Mouse (Mus musculus) splenic B cell, adult 2 months (primary cell): ENCODE measurements around the gene Prr22.

Source experiments
- DNase-seq: peaks from one replicate; pipeline ENCODE4 v3.0.0-alpha.2; 2011; ENCODE audit warnings: low read depth, low spot score
- H3K27me3 ChIP-seq: 2 replicates; pipeline ENCODE4 v1.6.1; 2012; ENCODE audit warnings: mild to moderate bottlenecking, low read length, moderate library complexity, mixed read lengths; ENCODE audit not compliant: control insufficient read depth, poor library complexity, insufficient read depth, severe bottlenecking
- H3K36me3 ChIP-seq: 2 replicates; pipeline ENCODE4 v1.6.1; 2012; ENCODE audit warnings: mild to moderate bottlenecking, low read length, moderate library complexity, mixed read lengths; ENCODE audit not compliant: control insufficient read depth, poor library complexity, insufficient read depth, severe bottlenecking

Prr22 gene

GRCm38 (mm10) chr17:56754271-56755185 lies 15.5 kb upstream of the Prr22 start:
- Histone ChIP-seq H3K36me3 (no peaks in the 10 kb centered on the region), H3K27me3 (no peaks in the 10 kb centered on the region)
- DNase-seq: no peak

GRCm38 (mm10) chr17:56756703-56757399 lies 13.2 kb upstream of the Prr22 start:
- DNase-seq: peak; percentile 40
- H3K36me3 ChIP-seq: no peaks in the 10 kb centered on the region
- H3K27me3 ChIP-seq: no peaks in the 10 kb centered on the region

GRCm38 (mm10) chr17:56757416-56758123 lies 12.5 kb upstream of the Prr22 start, which contains the start of gene Nrtn:
Nrtn (minus strand) TSS chr17:56757530.
- H3K36me3 ChIP-seq: no peaks in the 10 kb centered on the region
- peak; percentile 45 for DNase-seq
- H3K27me3 ChIP-seq: no peaks in the 10 kb centered on the region

DNA sequence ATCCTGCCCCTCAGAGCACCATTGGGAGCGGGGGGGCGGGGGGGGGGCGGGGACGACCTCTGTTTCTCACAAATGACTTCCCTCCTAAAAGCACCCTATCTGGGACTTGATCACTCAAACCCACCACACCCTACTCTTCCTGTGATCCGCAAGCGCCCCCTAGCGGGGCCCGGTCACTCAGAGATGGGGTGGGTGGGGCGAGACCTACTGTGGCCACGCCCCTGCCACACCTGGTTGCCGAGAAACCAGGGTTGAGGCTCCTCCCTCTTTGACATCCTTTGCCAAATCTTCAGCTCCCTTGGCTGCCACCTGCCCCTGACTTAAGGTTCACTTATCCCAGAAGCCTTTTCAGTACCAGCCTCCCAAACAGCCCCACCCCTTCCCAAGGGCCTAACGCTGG lies 11.9 kb upstream of the Prr22 start:
- Histone ChIP-seq H3K27me3 (no peaks in the 10 kb centered on the region), H3K36me3 (no peaks in the 10 kb centered on the region)
- peak; percentile 82 for DNase-seq

DNA sequence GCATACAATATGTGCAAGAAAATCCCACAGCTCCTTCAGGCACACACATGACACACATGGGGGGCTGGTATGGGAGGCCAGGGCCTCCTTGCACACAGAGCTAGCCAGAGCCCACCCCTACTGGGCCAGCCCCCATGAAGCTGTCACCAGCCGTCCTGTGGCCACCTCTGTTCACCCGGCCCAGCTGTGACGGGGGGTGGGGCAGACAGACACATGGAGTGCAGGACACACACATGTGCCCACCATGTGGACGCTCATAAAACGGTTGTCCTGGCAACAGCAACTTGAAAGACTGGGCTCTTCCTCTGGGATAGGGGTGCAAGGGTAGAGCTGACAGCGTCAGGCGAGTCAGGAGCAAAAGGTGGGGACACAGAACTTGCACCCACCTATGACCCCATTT lies 10.8 kb upstream of the Prr22 start:
- no peaks in the 10 kb centered on the region for H3K36me3 ChIP-seq
- no peak for DNase-seq

DNA sequence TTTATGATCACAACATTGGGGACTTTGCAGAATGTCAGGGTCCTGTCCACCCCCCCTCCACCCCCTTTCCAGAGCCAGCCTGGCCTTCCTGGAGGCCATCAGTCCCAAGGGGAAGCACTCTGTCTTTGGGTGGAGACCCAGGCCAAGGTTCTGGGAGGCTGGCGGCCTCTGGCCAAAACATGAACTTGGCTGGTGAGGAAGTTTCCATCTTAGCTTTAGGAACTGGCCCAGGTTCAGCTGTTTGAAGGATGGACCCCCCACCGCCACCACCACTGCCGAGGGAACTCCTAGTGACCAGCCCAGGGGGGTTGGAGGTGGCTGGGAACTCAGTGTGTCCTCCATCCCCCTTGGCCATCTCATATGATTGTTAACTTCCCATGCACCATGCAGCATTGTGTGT lies 9.0 kb upstream of the Prr22 start:
- Histone ChIP-seq H3K36me3 (no peaks in the 10 kb centered on the region), H3K27me3 (no peaks in the 10 kb centered on the region)
- no peak for DNase-seq

More for the DNA sequence above, 10.8 kb upstream of the Prr22 start:
- no peaks in the 10 kb centered on the region for H3K27me3 ChIP-seq

DNA sequence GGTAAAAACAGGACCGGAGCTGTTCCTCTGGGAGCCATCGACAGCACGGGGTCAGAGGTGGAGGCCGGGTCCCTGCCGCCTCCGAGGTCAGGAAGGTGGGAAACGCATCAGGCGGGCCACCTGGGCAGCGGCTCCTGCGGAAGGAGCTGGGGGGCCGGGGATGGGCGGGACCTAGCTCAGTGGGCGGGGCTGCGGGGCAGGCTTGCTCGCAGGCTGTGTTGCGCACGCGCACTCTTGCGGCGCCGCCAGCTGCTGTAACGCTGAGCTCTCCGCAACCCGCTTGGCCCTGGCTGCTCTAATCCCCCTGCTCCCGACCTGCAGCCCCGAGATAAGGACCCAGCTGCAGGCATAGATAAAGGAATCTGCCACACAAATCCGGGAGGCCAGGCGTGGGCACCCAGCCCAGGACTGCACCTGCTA lies 8.0 kb upstream of the Prr22 start:
- Histone ChIP-seq H3K36me3 (no peaks in the 10 kb centered on the region), H3K27me3 (no peaks in the 10 kb centered on the region)
- peak; percentile 94 for DNase-seq

GRCm38 (mm10) chr17:56762769-56763731 lies 7.0 kb upstream of the Prr22 start:
- Histone ChIP-seq H3K36me3 (peaks cover 1% of the 10 kb centered on the region; the same call in 1 of the 2 replicates), H3K27me3 (no peaks in the 10 kb centered on the region)
- peak; percentile 88 for DNase-seq

DNA sequence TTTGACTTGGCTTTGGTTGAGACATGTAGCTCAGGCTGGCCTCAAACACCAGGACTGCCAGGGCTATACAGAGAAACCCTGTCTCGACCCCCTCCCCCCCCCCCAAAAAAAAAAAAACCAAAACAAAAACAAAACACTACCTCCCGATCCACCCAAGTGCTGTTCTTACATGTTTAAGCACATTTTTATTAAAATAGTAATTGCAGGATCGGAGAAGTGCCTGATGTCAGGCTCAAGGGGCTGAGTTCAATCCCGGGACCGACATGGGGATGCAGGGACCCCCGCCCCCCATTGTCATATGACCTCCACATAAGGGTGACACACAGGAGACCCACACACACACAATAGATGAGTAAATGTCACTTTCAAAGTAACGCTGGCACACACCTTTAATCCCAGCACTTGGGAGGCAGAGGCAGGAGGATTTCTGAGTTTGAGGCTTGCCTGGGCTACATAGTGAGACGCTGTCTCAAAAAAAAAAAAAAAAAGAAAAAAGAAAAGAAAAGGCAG lies 6.3 kb upstream of the Prr22 start:
- DNase-seq: no peak

DNA sequence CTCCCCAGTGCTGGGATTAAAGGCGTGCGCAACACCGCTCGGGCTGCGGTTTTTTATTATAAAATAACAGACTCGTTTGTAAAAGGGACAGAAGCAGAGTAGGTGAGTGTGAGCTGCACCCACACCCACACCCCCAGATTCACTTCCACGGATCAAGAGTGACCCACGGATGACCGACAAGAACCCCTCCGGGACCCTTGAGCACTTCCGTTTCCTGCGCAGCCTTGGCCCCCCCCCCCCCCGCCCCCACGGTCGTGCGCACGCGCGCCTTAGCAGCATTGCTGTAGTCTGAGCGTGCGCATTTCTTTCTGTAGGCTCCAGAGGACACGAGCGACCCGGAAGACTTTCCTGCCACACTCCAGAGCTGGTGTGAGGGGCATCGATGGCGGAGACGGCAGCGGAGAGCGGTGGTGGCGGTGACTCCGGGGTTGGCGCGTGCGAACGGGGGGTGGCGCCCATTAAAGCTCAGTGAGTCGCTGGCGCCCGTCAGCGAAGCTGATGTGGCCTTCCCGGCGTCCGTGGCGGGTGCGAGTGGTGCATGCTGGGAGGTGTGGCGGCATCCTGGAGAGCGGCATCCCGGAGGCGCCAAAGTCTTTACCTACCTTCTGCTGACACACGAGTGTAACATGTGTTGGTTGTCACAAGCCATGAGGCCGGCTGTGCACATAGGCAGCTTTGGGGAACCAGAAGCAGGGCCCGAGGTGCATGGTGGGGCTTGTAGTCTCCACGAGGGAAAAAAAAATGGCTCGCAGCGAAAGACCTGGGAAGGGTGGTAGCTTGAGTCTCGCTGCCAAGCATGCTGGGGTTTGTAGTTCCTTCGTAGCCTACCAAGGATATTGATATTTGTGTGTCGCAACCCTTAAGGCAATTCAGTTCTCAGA lies 5.3 kb upstream of the Prr22 start, which contains the start of gene Dus3l:
Gene Dus3l (plus strand): TSS at position 284 of the 881 bp plus-strand sequence.
- peaks cover 4% of the 10 kb centered on the region for H3K36me3 ChIP-seq
- peak; percentile 91 for DNase-seq

More for the DNA sequence above, 6.3 kb upstream of the Prr22 start:
- peaks cover 4% of the 10 kb centered on the region; the same call in 1 of the 2 replicates for H3K36me3 ChIP-seq
- no peaks in the 10 kb centered on the region for H3K27me3 ChIP-seq

DNA sequence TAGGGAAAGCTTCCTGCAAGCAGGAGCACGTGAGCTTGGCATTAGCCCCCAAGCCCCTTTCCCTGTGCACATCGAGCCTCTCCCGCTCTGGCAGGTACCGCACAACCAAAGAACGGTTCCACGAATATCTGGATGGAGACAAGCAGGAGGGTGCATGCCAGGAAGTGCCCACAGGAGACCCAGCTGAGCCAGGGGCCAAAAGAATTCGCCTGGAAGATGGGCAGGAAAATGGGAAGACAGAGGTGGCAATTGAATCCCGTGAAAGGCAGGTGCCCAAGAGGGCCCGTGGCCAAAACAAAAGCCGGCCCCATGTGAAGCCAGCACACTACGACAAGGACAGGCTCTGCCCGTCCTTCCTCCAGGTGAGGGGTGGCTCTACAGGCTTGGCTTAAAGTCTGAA lies 4.6 kb upstream of the Prr22 start:
- Histone ChIP-seq H3K36me3 (peaks cover 6% of the 10 kb centered on the region), H3K27me3 (no peaks in the 10 kb centered on the region)
- no peak for DNase-seq

More for the DNA sequence above, 5.3 kb upstream of the Prr22 start, which contains the start of gene Dus3l:
- no peaks in the 10 kb centered on the region for H3K27me3 ChIP-seq

DNA sequence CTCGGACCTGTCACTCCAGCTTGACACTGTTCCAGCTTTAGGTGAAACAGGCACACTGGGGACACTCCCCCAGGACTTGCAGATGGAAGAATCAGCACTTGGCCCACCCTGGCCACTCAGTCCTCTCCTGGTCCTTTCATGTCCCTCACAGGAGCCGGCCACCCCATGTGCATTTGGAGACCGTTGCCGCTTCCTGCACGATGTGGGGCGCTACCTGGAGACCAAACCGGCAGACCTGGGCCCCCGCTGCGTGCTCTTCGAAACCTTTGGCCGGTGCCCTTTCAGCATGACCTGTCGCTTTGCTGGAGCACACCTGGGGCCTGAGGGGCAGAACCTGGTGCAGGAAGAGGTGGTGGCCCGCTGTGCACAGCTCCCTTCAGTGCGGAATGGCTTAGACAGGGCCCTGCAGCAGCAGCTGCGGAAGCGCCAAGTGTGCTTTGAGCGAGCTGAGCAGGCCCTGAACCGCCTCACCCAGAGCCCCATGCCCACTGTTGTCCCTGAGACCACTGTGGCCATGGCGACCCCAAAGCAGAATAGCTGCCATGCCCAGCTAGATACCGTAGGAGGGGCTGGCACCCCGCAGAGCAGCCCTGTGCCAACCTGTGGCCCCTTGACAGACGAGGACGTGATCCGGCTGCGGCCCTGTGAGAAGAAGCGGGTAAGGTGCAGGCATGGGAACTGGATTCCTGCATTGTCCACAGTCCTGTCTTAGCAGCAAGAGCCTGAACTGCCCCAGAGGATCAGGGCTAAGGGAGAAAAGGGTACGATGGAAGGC lies 3.2 kb upstream of the Prr22 start:
- Histone ChIP-seq H3K36me3 (peaks cover 7% of the 10 kb centered on the region), H3K27me3 (no peaks in the 10 kb centered on the region)
- DNase-seq: no peak
